Mouse (Mus musculus): ENCODE measurements at regions not wholly inside any gene's neighbourhood (a gene's known extent, or its start where the extent isn't known, plus 50 kb on each side); places are given as distances from the start of the nearest gene placed in this dataset.

GRCm38 (mm10) chr3:50904716-50905116 lies 319.5 kb upstream of the Noct start:
- Histone ChIP-seq H3K4me3 (ENCODE audit: insufficient read depth, low read length) (no peak overlapping the region), H3K27ac (ENCODE audit: insufficient read depth, low read depth, low read length) (no peak overlapping the region), H3K4me1 (ENCODE audit: control insufficient read depth, insufficient read depth, low read length) (no peaks in the 10 kb centered on the region)
- TF ChIP-seq POLR2A (IDR thresholded peaks at IDR 0.05; ENCODE audit: borderline replicate concordance, low read depth, low read length), result no peak
- TF ChIP-seq CTCF (IDR thresholded peaks at IDR 0.05; ENCODE audit: low read depth, low read length), result no peak

- H3K4me1 ChIP-seq (ENCODE audit: control insufficient read depth, insufficient read depth, low read length), result no peaks in the 10 kb centered on the region
- no peak for TF ChIP-seq POLR2A (IDR thresholded peaks at IDR 0.05; ENCODE audit: borderline replicate concordance, low read depth, low read length)
- TF ChIP-seq CTCF (IDR thresholded peaks at IDR 0.05; ENCODE audit: low read depth, low read length), result no peak
- no peak overlapping the region for H3K27ac ChIP-seq (ENCODE audit: insufficient read depth, low read depth, low read length)
- H3K4me3 ChIP-seq (ENCODE audit: insufficient read depth, low read length), result no peak overlapping the region
These were observed 318.8 kb upstream of the Noct start for GRCm38 (mm10) chr3:50905274-50905992.

GRCm38 (mm10) chr3:50905993-50906831 lies 318.0 kb upstream of the Noct start:
- H3K4me3 ChIP-seq (ENCODE audit: insufficient read depth, low read length), result peak overlapping the region; percentile 47
- H3K27ac ChIP-seq (ENCODE audit: insufficient read depth, low read depth, low read length), result no peak overlapping the region
- TF ChIP-seq POLR2A (IDR thresholded peaks at IDR 0.05; ENCODE audit: borderline replicate concordance, low read depth, low read length) (no peak), CTCF (IDR thresholded peaks at IDR 0.05; ENCODE audit: low read depth, low read length) (peak; percentile 90)
- no peaks in the 10 kb centered on the region for H3K4me1 ChIP-seq (ENCODE audit: control insufficient read depth, insufficient read depth, low read length)

- Histone ChIP-seq H3K4me3 (ENCODE audit: insufficient read depth, low read length) (no peak overlapping the region), H3K27ac (ENCODE audit: insufficient read depth, low read depth, low read length) (no peak overlapping the region), H3K4me1 (ENCODE audit: control insufficient read depth, insufficient read depth, low read length) (no peaks in the 10 kb centered on the region)
- TF ChIP-seq POLR2A (IDR thresholded peaks at IDR 0.05; ENCODE audit: borderline replicate concordance, low read depth, low read length), result no peak
- TF ChIP-seq CTCF (IDR thresholded peaks at IDR 0.05; ENCODE audit: low read depth, low read length), result no peak
These were observed 311.2 kb upstream of the Noct start for GRCm38 (mm10) chr3:50912980-50913518.

GRCm38 (mm10) chr3:50914866-50915365 lies 309.3 kb upstream of the Noct start:
- Histone ChIP-seq H3K4me1 (ENCODE audit: control insufficient read depth, insufficient read depth, low read length) (no peaks in the 10 kb centered on the region), H3K4me3 (ENCODE audit: insufficient read depth, low read length) (no peak overlapping the region), H3K27ac (ENCODE audit: insufficient read depth, low read depth, low read length) (no peak overlapping the region)
- no peak for TF ChIP-seq CTCF (IDR thresholded peaks at IDR 0.05; ENCODE audit: low read depth, low read length)
- no peak for TF ChIP-seq POLR2A (IDR thresholded peaks at IDR 0.05; ENCODE audit: borderline replicate concordance, low read depth, low read length)

GRCm38 (mm10) chr3:50916305-50916854 lies 307.9 kb upstream of the Noct start:
- Histone ChIP-seq H3K4me1 (ENCODE audit: control insufficient read depth, insufficient read depth, low read length) (no peaks in the 10 kb centered on the region), H3K4me3 (ENCODE audit: insufficient read depth, low read length) (no peak overlapping the region), H3K27ac (ENCODE audit: insufficient read depth, low read depth, low read length) (no peak overlapping the region)
- TF ChIP-seq CTCF (IDR thresholded peaks at IDR 0.05; ENCODE audit: low read depth, low read length) (no peak), POLR2A (IDR thresholded peaks at IDR 0.05; ENCODE audit: borderline replicate concordance, low read depth, low read length) (no peak)

GRCm38 (mm10) chr3:50922347-50922746 lies 301.9 kb upstream of the Noct start:
- H3K4me3 ChIP-seq (ENCODE audit: insufficient read depth, low read length), result no peak overlapping the region
- H3K27ac ChIP-seq (ENCODE audit: insufficient read depth, low read depth, low read length), result no peak overlapping the region
- H3K4me1 ChIP-seq (ENCODE audit: control insufficient read depth, insufficient read depth, low read length), result no peaks in the 10 kb centered on the region
- TF ChIP-seq POLR2A (IDR thresholded peaks at IDR 0.05; ENCODE audit: borderline replicate concordance, low read depth, low read length) (no peak), CTCF (IDR thresholded peaks at IDR 0.05; ENCODE audit: low read depth, low read length) (no peak)

- Histone ChIP-seq H3K4me1 (ENCODE audit: control insufficient read depth, insufficient read depth, low read length) (no peaks in the 10 kb centered on the region), H3K27ac (ENCODE audit: insufficient read depth, low read depth, low read length) (no peak overlapping the region), H3K4me3 (ENCODE audit: insufficient read depth, low read length) (no peak overlapping the region)
- no peak for TF ChIP-seq POLR2A (IDR thresholded peaks at IDR 0.05; ENCODE audit: borderline replicate concordance, low read depth, low read length)
- TF ChIP-seq CTCF (IDR thresholded peaks at IDR 0.05; ENCODE audit: low read depth, low read length), result no peak
These were observed 301.4 kb upstream of the Noct start for GRCm38 (mm10) chr3:50922832-50923231.

GRCm38 (mm10) chr3:50923327-50923726 lies 300.9 kb upstream of the Noct start:
- no peak overlapping the region for H3K27ac ChIP-seq (ENCODE audit: insufficient read depth, low read depth, low read length)

More at GRCm38 (mm10) chr3:50923327-50923726, 300.9 kb upstream of the Noct start:
- Histone ChIP-seq H3K4me1 (ENCODE audit: control insufficient read depth, insufficient read depth, low read length) (no peaks in the 10 kb centered on the region), H3K4me3 (ENCODE audit: insufficient read depth, low read length) (no peak overlapping the region)
- TF ChIP-seq POLR2A (IDR thresholded peaks at IDR 0.05; ENCODE audit: borderline replicate concordance, low read depth, low read length) (no peak), CTCF (IDR thresholded peaks at IDR 0.05; ENCODE audit: low read depth, low read length) (no peak)

Measured in bone marrow macrophage, adult 2 months (primary cell).